Comparison of ENCODE assay signal across 9 mouse cellular contexts in genomic region chr6:53782880-53783539, GRCm38 (mm10). TPM values are rescaled to one million over a fixed set of nuclear protein-coding genes. Genes with fewer than 3 reads are reported as not detected.
DNase-seq lines count a peak whose midpoint lies in the region; ATAC-seq and TF ChIP-seq lines count a peak whose summit lies in the region.
"Had no signal": no experiment of that assay in that cellular context is flagged by ENCODE, and none has a peak within 500 bp of the region (broad histone marks: within the 10 kb centered on the region; RNA-seq: fewer than 3 reads in every experiment).

No protein-coding gene starts in this region.

- no peak overlapping the region for H3K27ac ChIP-seq in intestine, postnatal 0 days (ENCODE audit: low read depth, low read length)
- H3K27ac ChIP-seq in intestine, embryonic 15.5 days = no peak overlapping the region
- no peak overlapping the region for H3K27ac ChIP-seq in midbrain, embryonic 14.5 days (replicated peaks; ENCODE audit: low read depth, low read length)
- H3K27ac ChIP-seq: embryonic facial prominence, embryonic 12.5 days had no signal

- peak; percentile 85 for TF ChIP-seq CTCF in intestine, postnatal 0 days (IDR thresholded peaks at IDR 0.05; ENCODE audit: low read depth)

- H3K4me3 ChIP-seq in intestine, postnatal 0 days (ENCODE audit: low read depth, low read length) = no peak overlapping the region
- no peak overlapping the region for H3K4me3 ChIP-seq in intestine, embryonic 15.5 days (replicated peaks)
- H3K4me3 ChIP-seq in midbrain, embryonic 14.5 days (replicated peaks; ENCODE audit: low read depth, low read length) = no peak overlapping the region
- H3K4me3 ChIP-seq: embryonic facial prominence, embryonic 12.5 days had no signal

- no peak overlapping the region for H3K4me2 ChIP-seq in intestine, postnatal 0 days (replicated peaks; ENCODE audit: low read depth)
- no peak overlapping the region for H3K4me2 ChIP-seq in intestine, embryonic 15.5 days (replicated peaks)
- H3K4me2 ChIP-seq in midbrain, embryonic 14.5 days (ENCODE audit: low read length) = no peak overlapping the region
- H3K4me2 ChIP-seq: embryonic facial prominence, embryonic 12.5 days had no signal

- no peaks in the 10 kb centered on the region for H3K9me3 ChIP-seq in intestine, postnatal 0 days (ENCODE audit: control insufficient read depth)
- no peaks in the 10 kb centered on the region for H3K9me3 ChIP-seq in intestine, embryonic 15.5 days
- H3K9me3 ChIP-seq in midbrain, embryonic 14.5 days (ENCODE audit: control insufficient read depth, low read length) = no peaks in the 10 kb centered on the region
- H3K9me3 ChIP-seq: embryonic facial prominence, embryonic 12.5 days had no signal

- DNase-seq in ES-CJ7 (ENCODE audit: low read depth, low spot score) = peak; percentile 68
- peak; percentile 73 for DNase-seq in brain, adult 2 months (ENCODE audit: low read depth, low spot score)
- peak; percentile 62 for DNase-seq in gastrocnemius, postnatal 10 days
- peak; percentile 27 to 50 for DNase-seq in layer of hippocampus, postnatal 36 days
- peak; percentile 88 for DNase-seq in midbrain, embryonic 14.5 days
- DNase-seq in yolk sac, embryonic 10.5 days (ENCODE audit: low spot score) = peak; percentile 40

- no peaks in the 10 kb centered on the region for H3K27me3 ChIP-seq in intestine, postnatal 0 days (replicated peaks; ENCODE audit: control insufficient read depth, insufficient read depth, low read length)
- H3K27me3 ChIP-seq in intestine, embryonic 15.5 days (replicated peaks) = no peaks in the 10 kb centered on the region
- no peaks in the 10 kb centered on the region for H3K27me3 ChIP-seq in midbrain, embryonic 14.5 days (ENCODE audit: control insufficient read depth, insufficient read depth, low read length)
- H3K27me3 ChIP-seq: embryonic facial prominence, embryonic 12.5 days had no signal

- no peak for ATAC-seq in intestine, postnatal 0 days
- no peak for ATAC-seq in intestine, embryonic 15.5 days
- ATAC-seq in midbrain, embryonic 14.5 days (ENCODE audit: low FRiP score, low TSS enrichment) = no peak

- H3K4me1 ChIP-seq in intestine, postnatal 0 days (replicated peaks; ENCODE audit: control insufficient read depth, insufficient read depth, low read length) = no peaks in the 10 kb centered on the region
- no peaks in the 10 kb centered on the region for H3K4me1 ChIP-seq in intestine, embryonic 15.5 days (replicated peaks)
- H3K4me1 ChIP-seq in midbrain, embryonic 14.5 days (ENCODE audit: control insufficient read depth, insufficient read depth, low read length) = 0 out of 2 replicates have a peak, but pooled peaks cover 4% of the 10 kb centered on the region
- H3K4me1 ChIP-seq: embryonic facial prominence, embryonic 12.5 days had no signal

- H3K9ac ChIP-seq in intestine, postnatal 0 days (ENCODE audit: low read depth, low read length) = no peak overlapping the region
- no peak overlapping the region for H3K9ac ChIP-seq in intestine, embryonic 15.5 days
- no peak overlapping the region for H3K9ac ChIP-seq in midbrain, embryonic 14.5 days (replicated peaks; ENCODE audit: low read length)
- H3K9ac ChIP-seq: embryonic facial prominence, embryonic 12.5 days had no signal

- WGBS in intestine, postnatal 0 days = 43% methylated on average over 16 of the region's 16 CpGs
- WGBS in intestine, embryonic 15.5 days = 46% methylated on average over 16 of the region's 16 CpGs
- WGBS in midbrain, embryonic 14.5 days = 44% methylated on average over 16 of the region's 16 CpGs

- H3K36me3 ChIP-seq in intestine, postnatal 0 days (ENCODE audit: control insufficient read depth, insufficient read depth) = no peaks in the 10 kb centered on the region
- H3K36me3 ChIP-seq in intestine, embryonic 15.5 days = no peaks in the 10 kb centered on the region
- no peaks in the 10 kb centered on the region for H3K36me3 ChIP-seq in midbrain, embryonic 14.5 days (ENCODE audit: control insufficient read depth, insufficient read depth, low read length)
- H3K36me3 ChIP-seq: embryonic facial prominence, embryonic 12.5 days had no signal

RNA-seq across cellular contexts. Expression of gene Tril, which starts 37.6 kb away (rescaled TPM):
- 5.7 TPM in 2 replicates for polyA plus RNA-seq in intestine, postnatal 0 days (2015; fragmentation: Nextera tagmentation; extraction: Ambion mirVana)
- polyA plus RNA-seq in intestine, embryonic 15.5 days (2015; fragmentation: Nextera tagmentation; extraction: Ambion mirVana) = 14.6 and 17.4 TPM in 2 replicates
- 10 to 100 TPM; 16.8 to 18.1 TPM for total RNA-seq in gastrocnemius, postnatal 10 days (2021)
- 10 to 100 TPM; 33.6 to 38.5 TPM for total RNA-seq in layer of hippocampus, postnatal 36 days (2021)
- polyA plus RNA-seq in midbrain, embryonic 14.5 days (2014; fragmentation: Nextera tagmentation; extraction: Ambion mirVana) = 8.4 and 12.8 TPM in 2 replicates
